Mouse (Mus musculus) hindbrain, embryonic 11.5 days (tissue): ENCODE measurements at regions not wholly inside any gene's neighbourhood (a gene's known extent, or its start where the extent isn't known, plus 50 kb on each side); places are given as distances from the start of the nearest gene placed in this dataset.
"Not testable (repeated sequence)": the region's sequence is repeated elsewhere in the genome, so short reads cannot be mapped to it uniquely, and the experiment has no call there.

Experiments used
- ATAC-seq: fragments of 200-750 bp; cut with Nextera tagmentation; 2 replicates; pipeline ENCODE4 v1.8.0; 2017; ENCODE audit warnings: mild to moderate bottlenecking, moderate TSS enrichment, moderate library complexity; ENCODE audit not compliant: low FRiP score
- DNase-seq: peaks from one replicate; pipeline ENCODE4 v3.0.0-alpha.2; 2015; ENCODE audit warnings: low spot score
- H3K27ac ChIP-seq: fragments of 300-500 bp; sonication (generic); 2 replicates; pipeline ENCODE4 v1.5.1; 2014; ENCODE audit warnings: mild to moderate bottlenecking, low read depth, low read length
- H3K27me3 ChIP-seq: fragments of 300-500 bp; sonication (generic); 2 replicates; pipeline ENCODE4 v1.6.1; 2014; ENCODE audit warnings: mild to moderate bottlenecking, low read length, moderate library complexity, mixed read lengths; ENCODE audit not compliant: control insufficient read depth, insufficient read depth
- H3K36me3 ChIP-seq: fragments of 300-500 bp; sonication (generic); 2 replicates; pipeline ENCODE4 v1.6.1; 2014; ENCODE audit warnings: mild to moderate bottlenecking, low read length, moderate library complexity, mixed read lengths; ENCODE audit not compliant: control insufficient read depth, insufficient read depth
- H3K4me1 ChIP-seq: fragments of 300-500 bp; sonication (generic); replicated peaks from 2 replicates; pipeline ENCODE4 v1.6.1; 2014; ENCODE audit warnings: low read length, mixed read lengths; ENCODE audit not compliant: control insufficient read depth, insufficient read depth
- H3K4me2 ChIP-seq: fragments of 300-500 bp; sonication (generic); replicated peaks from 2 replicates; pipeline ENCODE4 v1.6.1; 2014; ENCODE audit warnings: mild to moderate bottlenecking, low read depth, low read length
- H3K4me3 ChIP-seq: fragments of 300-500 bp; sonication (generic); 2 replicates; pipeline ENCODE4 v1.5.1; 2014; ENCODE audit warnings: low read depth, low read length
- H3K9ac ChIP-seq: fragments of 300-500 bp; sonication (generic); 2 replicates; pipeline ENCODE4 v1.6.1; 2014; ENCODE audit warnings: low read depth, low read length
- H3K9me3 ChIP-seq: fragments of 300-500 bp; sonication (generic); 2 replicates; pipeline ENCODE4 v1.6.1; 2016; ENCODE audit warnings: low read length; ENCODE audit not compliant: control insufficient read depth
- WGBS: fragments of 180-500 bp; shearing (Covaris S2); extraction: QIAGEN DNeasy Blood & Tissue Kit; methylation state at CpG from one replicate; pipeline ENCODE4 v1.1.7; 2014; 5-methylcytosine and 5-hydroxymethylcytosine counted together

GRCm38 (mm10) chr10:14875216-14875615 lies 157.2 kb upstream of the Gje1 start:
- Histone ChIP-seq H3K27ac (no peak overlapping the region), H3K4me3 (no peak overlapping the region), H3K9me3 (no peaks in the 10 kb centered on the region), H3K27me3 (no peaks in the 10 kb centered on the region), H3K4me2 (no peak overlapping the region), H3K4me1 (no peaks in the 10 kb centered on the region), H3K9ac (no peak overlapping the region), H3K36me3 (no peaks in the 10 kb centered on the region)
- ATAC-seq: 0 out of 2 replicates have a peak, but pooled peaks have one; percentile 30
- no peak for DNase-seq
- WGBS: 83% methylated on average over 4 of the region's 4 CpGs

DNA sequence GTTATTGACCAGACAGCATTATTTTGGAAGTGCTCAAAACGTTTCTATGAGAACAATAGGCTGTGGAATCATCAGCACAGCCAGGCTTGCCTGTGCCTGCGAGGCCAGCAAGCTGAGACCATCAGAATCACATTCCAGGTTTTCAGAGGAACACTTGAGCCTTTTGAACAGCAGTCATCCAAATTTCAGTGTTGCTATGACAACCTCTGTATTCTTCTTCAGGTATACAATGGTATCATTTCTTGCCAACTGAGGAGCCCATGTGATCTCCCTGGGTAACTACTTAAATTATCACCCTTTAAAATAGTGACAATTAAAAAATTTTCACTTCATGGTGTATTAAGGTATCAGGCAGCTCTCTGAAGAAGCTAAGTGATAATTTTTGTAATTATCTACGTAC lies 143.2 kb upstream of the Gje1 start:
- Histone ChIP-seq H3K4me2 (no peak overlapping the region), H3K9ac (no peak overlapping the region), H3K4me3 (no peak overlapping the region), H3K27ac (no peak overlapping the region), H3K4me1 (no peaks in the 10 kb centered on the region), H3K27me3 (no peaks in the 10 kb centered on the region), H3K36me3 (no peaks in the 10 kb centered on the region), H3K9me3 (no peaks in the 10 kb centered on the region)
- DNase-seq: no peak
- 55% methylated on average over 3 of the region's 3 CpGs for WGBS
- ATAC-seq: no peak

GRCm38 (mm10) chr10:14860126-14860638 lies 142.2 kb upstream of the Gje1 start:
- Histone ChIP-seq H3K27ac (no peak overlapping the region), H3K9ac (no peak overlapping the region), H3K4me1 (no peaks in the 10 kb centered on the region), H3K27me3 (no peaks in the 10 kb centered on the region), H3K4me3 (no peak overlapping the region), H3K9me3 (no peaks in the 10 kb centered on the region), H3K4me2 (no peak overlapping the region), H3K36me3 (no peaks in the 10 kb centered on the region)
- ATAC-seq: peak; percentile 40; the same call in 1 of the 2 replicates
- 88% methylated on average over 6 of the region's 6 CpGs for WGBS
- no peak for DNase-seq

DNA sequence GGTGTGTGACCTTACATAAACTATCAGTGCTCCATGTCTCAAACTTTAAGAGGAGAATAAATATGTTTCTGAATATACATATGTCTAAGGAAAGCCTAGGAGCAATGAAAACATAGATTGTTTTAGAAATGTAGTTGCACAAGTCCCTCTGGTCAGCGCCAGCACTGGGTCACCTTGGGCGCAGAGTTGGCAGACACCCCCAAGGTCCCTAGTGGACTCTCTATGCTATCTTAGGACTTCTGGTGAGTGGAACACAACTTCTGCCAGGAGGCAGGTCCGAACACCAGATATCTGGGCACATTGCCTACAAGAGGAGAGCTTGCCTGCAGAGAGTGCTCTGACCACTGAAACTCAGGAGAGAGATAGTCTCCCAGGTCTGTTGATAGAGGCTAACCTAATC lies 128.6 kb upstream of the Gje1 start:
- H3K4me2 ChIP-seq, H3K27ac ChIP-seq, H3K9me3 ChIP-seq, H3K4me3 ChIP-seq, DNase-seq, H3K9ac ChIP-seq, H3K27me3 ChIP-seq, H3K36me3 ChIP-seq, ATAC-seq, H3K4me1 ChIP-seq: not testable (repeated sequence)
- WGBS: 88% methylated on average over 3 of the region's 3 CpGs

DNA sequence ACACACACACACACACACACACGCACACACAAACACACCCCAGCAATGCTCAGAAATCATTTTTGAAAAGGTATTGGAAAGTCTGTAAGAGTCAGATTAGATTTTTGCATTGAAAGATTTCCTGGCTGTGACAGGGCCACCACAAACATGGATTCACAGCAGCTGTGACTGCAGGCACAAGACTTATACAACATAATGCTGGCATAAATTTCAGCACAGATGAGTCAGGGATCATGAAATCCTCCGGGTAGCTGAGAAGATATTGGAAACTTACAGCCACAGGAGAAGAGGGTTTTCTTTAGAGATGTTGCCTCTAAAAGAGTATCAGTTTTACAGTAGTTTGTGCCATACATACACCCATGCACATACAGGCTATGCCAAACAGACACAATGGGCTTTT lies 127.0 kb upstream of the Gje1 start:
- ATAC-seq: no peak
- H3K4me3 ChIP-seq: no peak overlapping the region
- H3K9me3 ChIP-seq: no peaks in the 10 kb centered on the region
- no peak overlapping the region for H3K4me2 ChIP-seq
- no peaks in the 10 kb centered on the region for H3K36me3 ChIP-seq
- no peak overlapping the region for H3K27ac ChIP-seq
- no peak overlapping the region for H3K9ac ChIP-seq
- DNase-seq: no peak
- H3K4me1 ChIP-seq: no peaks in the 10 kb centered on the region
- WGBS: 78% methylated on average over 2 of the region's 2 CpGs
- no peaks in the 10 kb centered on the region for H3K27me3 ChIP-seq
